Mouse (Mus musculus): ENCODE results near the gene Rccd1.

Rccd1 gene

GRCm38 (mm10) chr7:80324043-80324815 is at the start of gene Rccd1:
Gene Rccd1 (minus strand): TSS chr7:80324454.
- DNase-seq (ENCODE audit: low spot score in 2 of 2): peak; percentile 96 to 98

DNA sequence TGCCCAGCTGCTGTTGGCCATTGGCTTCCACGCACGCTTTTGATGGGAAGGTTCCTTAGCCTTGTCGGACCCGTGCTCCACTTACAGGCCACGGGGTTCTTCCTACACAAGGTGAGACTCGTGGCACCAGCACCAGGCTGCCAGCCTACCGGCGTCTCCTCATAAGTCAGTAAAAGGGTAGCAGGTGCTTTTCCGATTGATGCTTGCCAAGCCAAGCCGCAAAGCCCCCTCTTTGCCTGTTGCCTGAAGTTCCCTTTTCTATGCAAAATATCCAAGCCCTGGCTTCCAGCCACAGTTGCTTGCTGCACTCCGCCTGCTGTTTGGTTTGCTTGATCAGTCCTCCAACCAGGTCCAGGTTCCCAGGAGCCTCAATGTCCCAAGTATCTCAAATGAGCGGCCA is 49.6 kb upstream of the Rccd1 start:
- DNase-seq (ENCODE audit: low spot score in 2 of 2): no peak

DNA sequence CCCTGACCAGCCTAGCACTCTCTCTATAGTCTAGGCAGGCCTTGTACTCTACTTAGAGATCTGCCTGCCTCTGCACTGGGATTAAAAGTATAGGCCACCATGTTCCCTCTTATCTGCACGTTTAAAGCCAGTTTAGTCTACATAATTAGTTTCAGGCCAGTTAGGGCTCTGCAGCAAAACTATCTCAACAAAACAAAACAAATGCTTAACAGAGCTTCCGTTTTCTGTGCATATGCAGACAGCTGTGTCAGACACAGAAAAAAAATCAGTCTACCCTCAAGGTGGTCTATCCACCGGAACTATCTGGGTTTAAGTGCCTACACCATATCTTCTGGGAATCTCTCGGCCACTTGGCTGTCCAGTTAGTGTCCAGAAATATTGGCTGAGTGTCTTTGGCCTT is 49.1 kb upstream of the Rccd1 start:
- no peak for DNase-seq (ENCODE audit: low spot score in 2 of 2)

DNA sequence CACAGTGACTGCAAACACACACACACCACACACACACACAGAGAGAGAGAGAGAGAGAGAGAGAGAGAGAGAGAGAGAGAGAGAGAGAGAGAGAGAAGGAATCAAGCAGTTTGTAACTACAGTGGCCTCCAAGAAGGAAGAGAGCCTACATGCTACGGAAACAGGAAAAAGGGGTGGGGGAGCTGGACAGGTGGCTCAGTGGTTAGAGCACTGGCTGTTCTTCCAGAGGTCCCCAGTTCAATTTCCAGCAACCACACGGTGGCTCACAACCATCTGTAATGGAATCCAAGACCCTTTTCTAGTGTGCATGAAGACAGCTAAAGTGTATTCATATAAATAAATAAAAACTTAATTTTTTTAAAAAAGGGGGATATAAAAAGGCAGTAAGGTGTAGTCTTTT is 48.4 kb upstream of the Rccd1 start:
- no peak for DNase-seq (ENCODE audit: low spot score in 2 of 2)

DNA sequence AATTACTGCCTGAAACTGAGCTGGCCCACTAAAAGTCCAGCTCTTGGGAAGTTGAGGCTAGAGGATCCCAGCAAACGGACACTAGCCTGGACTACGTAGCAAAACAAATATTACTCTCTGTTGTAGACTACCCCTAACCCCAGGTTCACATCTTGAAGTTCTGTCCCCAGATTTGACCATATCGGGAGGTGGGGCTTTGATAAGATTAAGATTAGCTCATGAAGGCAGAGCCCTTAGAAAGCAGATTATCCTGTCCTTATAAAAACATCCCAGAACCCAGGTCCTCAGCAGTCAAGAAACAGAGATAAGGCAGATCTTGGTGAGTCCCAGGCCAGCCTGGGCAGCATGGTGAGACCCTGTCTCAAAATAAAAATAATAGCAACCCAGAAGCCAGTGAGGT is 47.9 kb upstream of the Rccd1 start:
- DNase-seq (ENCODE audit: low spot score in 2 of 2): no peak

DNA sequence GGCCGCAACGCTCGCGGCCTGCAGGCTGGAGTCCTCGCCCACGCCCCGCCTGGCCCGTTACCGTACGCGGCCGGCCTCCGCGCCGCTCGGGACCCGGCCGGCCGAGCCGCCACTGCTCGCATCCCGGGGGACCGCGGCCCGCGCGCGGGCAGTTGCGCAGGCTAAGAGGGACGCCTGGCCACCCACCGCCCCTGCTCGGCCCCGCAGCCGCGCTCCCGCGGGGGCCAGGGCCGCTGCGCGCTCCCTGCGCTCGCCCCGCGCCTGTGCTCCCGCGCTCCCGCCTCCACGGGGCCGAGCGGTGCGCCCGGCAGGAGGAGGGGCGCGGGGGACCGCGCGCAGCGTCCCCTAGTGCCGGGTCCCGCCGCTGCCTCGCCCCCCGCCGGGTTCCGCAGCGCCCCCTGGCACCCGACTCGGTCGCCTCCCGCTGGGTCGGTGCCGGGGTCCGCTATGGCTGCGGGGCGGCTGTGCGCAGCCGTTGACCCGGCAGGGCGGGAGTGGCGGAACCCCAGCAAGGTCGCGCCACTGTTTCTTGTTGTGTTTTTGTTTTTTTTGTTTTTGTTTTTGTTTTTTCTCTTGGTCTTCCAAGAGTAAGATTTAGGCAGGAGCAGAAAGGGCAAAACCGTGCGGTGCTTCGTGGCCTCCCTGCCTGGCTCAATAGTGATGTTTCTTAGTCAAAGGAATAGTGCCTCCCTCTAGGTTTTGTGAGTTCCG is 46.9 kb upstream of the Rccd1 start, which contains the start of gene Man2a2:
Man2a2 (minus strand) TSS at position 335 of the 711 bp plus-strand sequence.
- DNase-seq (ENCODE audit: low spot score in 2 of 2): peak; percentile 59 to 63

DNA sequence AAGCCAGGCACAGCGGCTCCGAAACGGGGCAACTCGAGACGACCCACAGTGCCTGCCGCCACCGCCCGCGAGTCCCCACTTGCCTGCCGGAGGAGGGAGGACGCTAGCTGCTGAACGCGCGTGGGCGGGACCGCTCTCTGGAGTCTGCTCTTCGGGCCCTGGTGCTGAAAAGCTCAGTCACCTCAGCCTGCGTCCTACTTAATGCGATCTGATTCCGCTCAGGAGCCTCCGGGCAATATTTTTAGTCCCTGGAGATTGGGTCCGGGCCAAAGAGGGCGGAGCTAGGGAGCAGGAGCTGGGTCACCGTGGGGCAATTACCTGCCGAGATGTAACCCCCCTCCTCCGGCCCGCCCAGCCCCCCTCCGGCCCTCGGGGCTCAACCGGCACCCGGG is 46.4 kb upstream of the Rccd1 start:
- peak; percentile 78 to 86 for DNase-seq (ENCODE audit: low spot score in 2 of 2)

DNA sequence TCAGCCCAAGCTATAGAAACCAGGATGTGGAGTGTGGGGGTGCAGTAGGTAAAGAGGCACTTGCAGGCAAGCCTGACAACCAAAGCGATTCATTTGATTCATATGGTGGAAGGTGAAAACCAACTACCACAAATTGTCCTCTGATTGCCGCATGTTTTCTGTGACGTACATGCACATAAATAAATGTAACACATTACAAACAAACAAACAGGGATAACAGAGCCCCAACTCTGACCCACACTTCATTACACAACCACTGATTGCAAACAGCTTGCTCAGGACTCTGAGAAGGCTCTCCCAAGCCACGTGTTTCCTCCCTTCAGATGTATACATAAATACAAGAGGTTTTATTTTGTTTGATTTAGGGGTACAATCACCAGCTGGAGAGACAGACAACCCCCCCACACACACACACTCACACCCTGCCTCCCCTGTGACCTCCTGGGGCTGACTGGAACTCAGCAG is 45.7 kb upstream of the Rccd1 start:
- no peak for DNase-seq (ENCODE audit: low spot score in 2 of 2)

- DNase-seq (ENCODE audit: low spot score in 2 of 2): no peak
These were observed 45.2 kb upstream of the Rccd1 start for GRCm38 (mm10) chr7:80369461-80369860.

GRCm38 (mm10) chr7:80368635-80369421 is 44.6 kb upstream of the Rccd1 start:
- DNase-seq (ENCODE audit: low spot score in 2 of 2): no peak

DNA sequence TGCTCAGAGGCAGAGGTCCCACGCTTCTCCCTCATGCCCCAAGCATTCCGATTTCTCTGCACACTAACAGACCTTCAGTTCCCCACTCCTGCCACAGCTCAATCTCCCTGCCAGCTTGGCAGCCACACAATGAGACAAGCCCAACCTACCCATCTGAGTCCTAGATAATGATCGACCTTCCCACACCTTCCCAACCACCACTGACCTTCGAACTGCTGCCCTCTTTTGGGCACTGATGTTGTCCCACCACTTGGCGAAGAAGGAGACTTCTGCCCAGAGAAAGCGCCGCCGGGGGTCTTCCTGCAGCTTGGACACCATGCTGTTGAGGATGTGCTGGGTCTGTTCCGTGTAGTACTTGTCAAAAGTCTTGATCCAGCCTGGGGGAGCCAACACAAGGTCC is 43.8 kb upstream of the Rccd1 start:
- no peak for DNase-seq (ENCODE audit: low spot score in 2 of 2)

DNA sequence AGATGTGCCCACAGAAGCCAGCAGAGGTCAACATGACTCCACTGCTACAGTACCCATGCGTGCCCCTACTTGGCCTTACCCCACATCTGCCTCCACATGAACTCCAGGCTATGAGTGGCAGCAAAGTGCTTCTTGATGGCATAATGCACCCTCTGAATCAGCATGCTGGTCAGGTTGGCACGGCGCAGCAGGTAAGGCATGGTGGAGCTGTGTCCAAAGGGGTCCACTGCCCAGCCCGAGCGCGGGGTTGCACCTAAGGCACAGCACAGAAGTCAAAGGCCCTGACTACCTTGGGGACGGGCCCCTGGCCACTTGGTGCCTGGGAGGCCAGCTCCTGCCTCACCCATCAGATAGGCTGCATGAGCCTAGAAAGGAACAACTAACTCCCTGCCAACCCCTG is 43.0 kb upstream of the Rccd1 start:
- DNase-seq (ENCODE audit: low spot score in 2 of 2): no peak

GRCm38 (mm10) chr7:80365759-80366158 is 41.5 kb upstream of the Rccd1 start:
- DNase-seq (ENCODE audit: low spot score in 2 of 2): no peak

DNA sequence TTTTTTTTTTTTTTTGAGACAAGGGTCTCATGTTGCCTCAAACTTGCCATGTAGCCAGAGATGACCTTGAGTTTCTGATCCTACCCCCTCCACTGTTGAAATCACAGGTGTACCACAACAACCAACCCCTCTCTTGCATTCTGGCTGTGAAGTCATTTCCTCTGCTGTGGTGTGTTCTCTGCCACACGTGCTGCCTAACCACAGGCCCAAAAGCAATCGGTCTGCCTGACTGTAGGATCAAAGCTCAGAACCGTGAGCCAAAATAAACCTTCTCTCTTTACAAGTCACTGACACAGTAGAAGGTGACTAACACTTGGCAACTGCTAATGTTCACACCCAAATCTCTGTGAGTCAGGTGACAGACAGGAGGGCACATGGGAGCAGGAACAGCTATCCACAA is 36.2 kb upstream of the Rccd1 start:
- DNase-seq (ENCODE audit: low spot score in 2 of 2): no peak

DNA sequence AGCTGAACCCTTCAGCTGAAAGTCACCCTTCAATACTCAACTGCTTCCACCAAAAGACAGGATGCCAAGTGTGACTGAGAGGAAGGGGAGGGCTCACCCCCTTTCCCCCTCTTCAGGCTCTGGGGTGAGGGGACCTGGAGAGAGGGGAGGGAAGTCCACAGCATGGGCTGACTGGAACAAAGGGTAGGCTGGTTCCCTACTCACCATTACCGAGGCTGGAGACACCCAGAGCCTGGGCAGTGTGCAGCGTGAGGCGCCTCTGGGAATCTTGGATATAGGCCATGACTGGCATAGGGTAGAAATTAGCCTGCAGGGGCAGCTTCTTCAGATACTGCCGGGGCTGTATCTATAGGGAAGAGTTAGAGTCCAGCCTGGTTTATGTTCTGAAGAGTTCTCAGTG is 33.8 kb upstream of the Rccd1 start:
- DNase-seq (ENCODE audit: low spot score in 2 of 2): no peak

DNA sequence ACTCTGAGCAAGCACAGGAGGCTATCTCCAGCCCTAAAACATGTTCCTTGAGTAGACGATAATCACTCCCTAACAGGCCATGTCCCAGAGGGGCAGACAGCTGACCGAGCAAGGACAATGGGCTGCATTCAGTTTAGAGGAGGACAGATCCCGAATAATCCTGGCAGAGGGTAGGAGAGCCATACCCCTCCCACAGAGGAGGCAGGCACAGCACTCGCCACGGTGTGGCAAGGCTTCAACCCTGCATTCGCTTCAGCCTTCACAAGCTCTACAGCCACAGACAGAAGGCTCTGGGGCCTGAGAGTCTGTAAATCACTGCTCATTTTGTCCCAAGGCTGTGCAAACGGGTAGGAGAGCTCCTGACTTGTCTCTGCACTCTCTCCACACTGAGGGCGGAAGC is 32.9 kb upstream of the Rccd1 start:
- DNase-seq (ENCODE audit: low spot score in 2 of 2): no peak

DNA sequence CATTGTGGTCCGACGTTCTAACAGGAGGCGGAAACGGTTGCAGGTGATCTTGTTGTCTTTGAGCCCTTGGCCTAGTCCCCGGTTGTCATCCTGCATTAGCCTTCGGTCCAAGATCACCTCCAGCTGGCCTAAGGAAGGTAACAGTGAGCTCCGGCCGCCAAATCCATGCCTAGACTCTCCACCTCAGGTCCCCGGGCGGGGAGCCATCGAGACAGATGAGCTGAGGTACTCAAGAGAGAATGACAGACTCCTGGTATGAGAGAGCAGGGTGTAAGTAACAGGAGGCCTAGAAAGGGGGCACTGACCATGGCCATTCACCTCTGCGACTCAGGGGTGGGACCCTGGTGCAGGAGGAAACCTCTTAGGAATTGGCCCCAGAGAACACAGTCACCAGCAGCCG is 32.1 kb upstream of the Rccd1 start:
- no peak for DNase-seq (ENCODE audit: low spot score in 2 of 2)

- DNase-seq (ENCODE audit: low spot score in 2 of 2): no peak
These were observed 28.7 kb upstream of the Rccd1 start for GRCm38 (mm10) chr7:80352920-80353319.

GRCm38 (mm10) chr7:80350808-80351207 is 26.6 kb upstream of the Rccd1 start:
- no peak for DNase-seq (ENCODE audit: low spot score in 2 of 2)

DNA sequence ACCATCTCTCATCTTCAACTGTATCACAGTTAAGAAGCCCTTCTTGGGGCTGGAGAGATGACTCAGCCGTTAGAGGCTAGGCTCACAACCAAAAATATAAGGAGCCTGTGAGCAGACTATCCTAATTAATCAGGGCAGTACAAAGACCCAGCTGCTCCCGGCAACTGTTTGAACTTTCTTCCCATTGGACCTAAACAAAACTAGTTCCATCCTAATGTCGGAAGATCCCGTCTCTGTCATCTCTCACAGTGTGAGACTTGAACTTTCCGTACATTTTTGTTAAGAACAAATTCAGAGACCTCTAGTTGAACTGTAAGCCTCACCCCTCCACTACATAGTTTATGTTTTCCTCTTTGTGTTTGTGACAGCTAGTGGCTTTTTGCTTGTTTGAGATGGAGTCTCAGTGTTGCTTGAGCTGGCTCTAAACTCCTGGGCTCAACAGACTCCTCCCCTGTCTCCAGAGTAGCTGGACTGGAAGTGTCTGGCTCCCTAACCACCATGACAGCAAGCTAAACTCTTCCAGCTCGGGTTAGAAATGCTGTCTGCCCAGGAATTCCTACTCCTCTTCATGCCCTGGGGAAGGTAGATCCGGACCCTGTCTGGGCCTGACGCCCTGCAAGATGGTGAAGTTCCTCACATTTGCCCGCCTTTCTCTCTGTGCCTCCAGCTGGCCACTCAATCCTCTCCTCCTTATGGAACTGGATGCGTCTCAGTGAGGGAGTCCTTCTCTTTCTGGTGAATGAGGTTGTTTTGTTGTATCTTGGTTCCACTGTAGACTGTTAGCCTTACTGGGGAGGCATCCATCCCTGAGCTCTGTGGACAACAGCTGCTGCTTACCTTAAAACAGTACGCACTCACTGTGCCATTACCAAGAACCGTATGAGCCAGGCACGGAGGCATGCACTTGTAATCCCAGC is 23.7 kb upstream of the Rccd1 start:
- no peak for DNase-seq (ENCODE audit: low spot score in 2 of 2)

DNA sequence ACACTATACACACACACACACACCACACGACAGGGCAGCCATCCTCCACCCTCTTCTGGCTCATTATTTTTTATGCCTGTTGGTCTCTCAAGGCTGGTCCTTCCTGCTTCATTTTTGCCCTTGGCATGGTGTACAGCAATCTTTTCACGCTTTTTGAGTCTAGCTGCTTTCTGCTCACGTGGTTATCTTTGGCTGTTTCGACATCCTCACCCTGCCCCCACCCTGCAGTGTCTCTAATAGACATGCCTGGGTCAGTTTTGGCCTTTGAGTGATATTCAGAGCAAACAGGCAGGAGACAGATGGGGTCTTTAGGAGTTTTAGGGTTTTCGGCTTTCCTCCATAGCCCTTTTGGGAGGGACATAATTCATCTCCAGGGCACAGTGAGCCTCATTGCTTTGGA is 22.6 kb upstream of the Rccd1 start:
- no peak for DNase-seq (ENCODE audit: low spot score in 2 of 2)
